Mouse (Mus musculus): Measurements from ENCODE around the gene Bend4.

Gene Bend4

GRCm38 (mm10) chr5:67423326-67423725, 4.8 kb downstream of the Bend4 start:
- intact Hi-C loops (cut with DNase I): no loop called here

- intact Hi-C loops (cut with DNase I): no loop called here
Measured at GRCm38 (mm10) chr5:67419407-67419806, 8.7 kb downstream of the Bend4 start.

- intact Hi-C loops (cut with DNase I): no loop called here
Measured at GRCm38 (mm10) chr5:67411475-67411874, 16.6 kb downstream of the Bend4 start.

- intact Hi-C loops (cut with DNase I): no loop called here
Measured at GRCm38 (mm10) chr5:67410426-67410825, 17.7 kb downstream of the Bend4 start.

GRCm38 (mm10) chr5:67408391-67408790, 19.7 kb downstream of the Bend4 start:
- intact Hi-C loops (cut with DNase I): no loop called here

- intact Hi-C loops (cut with DNase I): no loop called here
Measured at GRCm38 (mm10) chr5:67404919-67405318, 23.2 kb downstream of the Bend4 start.

- intact Hi-C loops (cut with DNase I): no loop called here
Measured at GRCm38 (mm10) chr5:67404380-67404779, 23.7 kb downstream of the Bend4 start.

- intact Hi-C loops (cut with DNase I): no loop called here
Measured at GRCm38 (mm10) chr5:67401612-67402011, 26.5 kb downstream of the Bend4 start.

- intact Hi-C loops (cut with DNase I): no loop called here
Measured at GRCm38 (mm10) chr5:67400608-67401480, 27.3 kb downstream of the Bend4 start.

- intact Hi-C loops (cut with DNase I): no loop called here
Measured at GRCm38 (mm10) chr5:67399876-67400607, 28.1 kb downstream of the Bend4 start.

- intact Hi-C loops (cut with DNase I): no loop called here
Measured at GRCm38 (mm10) chr5:67397186-67397585, 30.9 kb downstream of the Bend4 start.

GRCm38 (mm10) chr5:67395211-67395851, 32.8 kb downstream of the Bend4 start:
- intact Hi-C loops (cut with DNase I): no loop called here

- intact Hi-C loops (cut with DNase I): no loop called here
Measured at GRCm38 (mm10) chr5:67393951-67394350, 34.2 kb downstream of the Bend4 start.

GRCm38 (mm10) chr5:67382556-67382955, 45.6 kb downstream of the Bend4 start:
- intact Hi-C loops (cut with DNase I): no loop called here

- intact Hi-C loops (cut with DNase I): no loop called here
Measured at GRCm38 (mm10) chr5:67381690-67382089, 46.4 kb downstream of the Bend4 start.

GRCm38 (mm10) chr5:67377044-67377621, 51.0 kb downstream of the Bend4 start:
- intact Hi-C loops (cut with DNase I): no loop called here

GRCm38 (mm10) chr5:67362931-67363330, 65.2 kb downstream of the Bend4 start:
- intact Hi-C loops (cut with DNase I): no loop called here

GRCm38 (mm10) chr5:67362316-67362715, 65.8 kb downstream of the Bend4 start:
- intact Hi-C loops (cut with DNase I): no loop called here

- intact Hi-C loops (cut with DNase I): no loop called here
Measured at GRCm38 (mm10) chr5:67348949-67349348, 79.2 kb downstream of the Bend4 start.

GRCm38 (mm10) chr5:67347060-67347459, 81.0 kb downstream of the Bend4 start:
- intact Hi-C loops (cut with DNase I): no loop called here
